Mouse (Mus musculus): Measurements from ENCODE around the gene Olfr877. TPM values are rescaled to one million over a fixed set of nuclear protein-coding genes. Genes with fewer than 3 reads are reported as not detected.

Olfr877 gene
- total RNA-seq (2022), result not detected

- DNase-seq (ENCODE audit: low spot score in 2 of 2), result no peak
These were observed at the start of gene Olfr877 for GRCm38 (mm10) chr9:37853969-37854368. Olfr877 (plus strand) TSS chr9:37854269.

- DNase-seq (ENCODE audit: low spot score in 2 of 2), result no peak
These were observed 46.8 kb upstream of the Olfr877 start for GRCm38 (mm10) chr9:37807235-37807634.

GRCm38 (mm10) chr9:37808456-37808855 is 45.6 kb upstream of the Olfr877 start:
- no peak for DNase-seq (ENCODE audit: low spot score in 2 of 2)

- DNase-seq (ENCODE audit: low spot score in 2 of 2), result no peak
These were observed 45.1 kb upstream of the Olfr877 start for GRCm38 (mm10) chr9:37808976-37809375.

- DNase-seq (ENCODE audit: low spot score in 2 of 2), result no peak
These were observed 39.4 kb upstream of the Olfr877 start for GRCm38 (mm10) chr9:37814696-37815095.

GRCm38 (mm10) chr9:37829881-37830280 is 24.2 kb upstream of the Olfr877 start:
- no peak for DNase-seq (ENCODE audit: low spot score in 2 of 2)

GRCm38 (mm10) chr9:37833341-37833740 is 20.7 kb upstream of the Olfr877 start:
- no peak for DNase-seq (ENCODE audit: low spot score in 2 of 2)

- DNase-seq (ENCODE audit: low spot score in 2 of 2), result no peak
These were observed 4.8 kb upstream of the Olfr877 start for GRCm38 (mm10) chr9:37849267-37849666.

GRCm38 (mm10) chr9:37863325-37863724 is 9.3 kb downstream of the Olfr877 start:
- DNase-seq (ENCODE audit: low spot score in 2 of 2), result no peak

- DNase-seq (ENCODE audit: low spot score in 2 of 2), result no peak
These were observed 16.2 kb downstream of the Olfr877 start for GRCm38 (mm10) chr9:37870246-37870645.

- DNase-seq (ENCODE audit: low spot score in 2 of 2), result no peak
These were observed 17.0 kb downstream of the Olfr877 start for GRCm38 (mm10) chr9:37871097-37871496.

GRCm38 (mm10) chr9:37871536-37871935 is 17.5 kb downstream of the Olfr877 start:
- no peak for DNase-seq (ENCODE audit: low spot score in 2 of 2)

- DNase-seq (ENCODE audit: low spot score in 2 of 2), result no peak
These were observed 36.9 kb downstream of the Olfr877 start for GRCm38 (mm10) chr9:37890960-37891359.

GRCm38 (mm10) chr9:37896661-37897060 is 42.6 kb downstream of the Olfr877 start, which contains the start of gene Olfr145:
Olfr145 (plus strand) TSS chr9:37896724.
- no peak for DNase-seq (ENCODE audit: low spot score in 2 of 2)

GRCm38 (mm10) chr9:37905555-37905954 is 51.5 kb downstream of the Olfr877 start:
- DNase-seq (ENCODE audit: low spot score in 2 of 2), result no peak

Other genes with a start within 250 kb of the Olfr877 start
- 1 to 10 TPM; 1.6 to 3.1 (median 2.2) TPM for gene Spa17, start 240.5 kb upstream of the Olfr877 start, total RNA-seq (2022)
- gene Tbrg1, start 197.0 kb upstream of the Olfr877 start, total RNA-seq (2022), result 10 to 100 TPM; 27.5 to 33.7 (median 28.8) TPM
- not detected for gene Panx3, start 185.0 kb upstream of the Olfr877 start, total RNA-seq (2022)
- not detected for gene Olfr160, start 138.0 kb upstream of the Olfr877 start, total RNA-seq (2022)
- gene Olfr874, start 109.2 kb upstream of the Olfr877 start, total RNA-seq (2022), result not detected
- not detected for gene Olfr875, start 82.4 kb upstream of the Olfr877 start, total RNA-seq (2022)
- not detected for gene Olfr876, start 51.2 kb upstream of the Olfr877 start, total RNA-seq (2022)
- not detected for gene Olfr145, start 42.5 kb downstream of the Olfr877 start, total RNA-seq (2022)
- gene Olfr878, start 63.6 kb downstream of the Olfr877 start, total RNA-seq (2022), result not detected
- not detected for gene Olfr881, start 137.6 kb downstream of the Olfr877 start, total RNA-seq (2022)
- not detected for gene Olfr883, start 171.5 kb downstream of the Olfr877 start, total RNA-seq (2022)
- gene Olfr884, start 192.3 kb downstream of the Olfr877 start, total RNA-seq (2022), result not detected
- not detected for gene Olfr885, start 207.1 kb downstream of the Olfr877 start, total RNA-seq (2022)
- gene Olfr887, start 229.8 kb downstream of the Olfr877 start, total RNA-seq (2022), result not detected

Data from gastrocnemius, adult 8-10 months (tissue).